Mouse (Mus musculus): ENCODE results near the gene Olfr495. TPM values are rescaled to one million over a fixed set of nuclear protein-coding genes. Genes with fewer than 3 reads are reported as not detected.

Gene Olfr495
- polyA plus RNA-seq (2012; rRNA removed) = not detected in 2 replicates

DNA sequence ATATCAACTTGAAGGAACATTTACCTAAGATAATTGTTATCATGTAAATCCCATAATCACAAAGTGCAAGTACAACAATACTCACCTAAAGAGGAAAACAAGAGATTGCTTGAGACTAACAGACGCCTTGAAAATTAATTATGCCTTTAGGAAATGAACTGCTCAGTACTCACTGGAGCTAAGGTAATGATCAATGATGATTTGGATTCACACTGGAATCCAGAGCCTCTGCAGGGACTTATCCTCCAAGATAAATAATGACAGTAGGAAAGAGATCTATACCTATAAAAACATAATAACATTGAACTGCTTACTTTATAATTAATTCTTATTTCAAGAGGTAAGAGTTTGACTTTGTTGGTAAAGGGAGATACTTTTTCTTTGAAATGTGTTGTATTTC lies at the start of gene Olfr495:
Gene Olfr495 (plus strand): TSS at position 301 of the 400 bp plus-strand sequence.

DNA sequence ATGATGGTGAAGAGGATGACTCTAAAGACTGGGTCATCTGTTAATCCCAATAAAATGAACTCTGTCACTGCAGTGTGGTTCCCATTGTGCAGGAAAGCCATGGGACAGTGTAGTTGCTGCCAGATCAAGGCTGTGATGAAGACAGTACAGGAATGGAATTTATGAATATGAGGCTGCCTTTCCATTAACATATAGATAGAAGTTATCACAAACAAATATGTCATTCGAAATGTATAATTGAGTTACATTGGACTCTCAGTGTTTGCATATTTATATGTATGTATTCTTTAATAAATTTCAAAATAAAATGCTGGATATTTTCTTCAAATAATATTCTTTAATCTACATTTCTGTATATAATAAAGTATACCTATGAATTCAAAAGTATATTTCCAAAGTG lies 46.1 kb upstream of the Olfr495 start, which contains the start of gene Olfr493:
Gene Olfr493 (minus strand): TSS at position 101 of the 400 bp plus-strand sequence.

DNA sequence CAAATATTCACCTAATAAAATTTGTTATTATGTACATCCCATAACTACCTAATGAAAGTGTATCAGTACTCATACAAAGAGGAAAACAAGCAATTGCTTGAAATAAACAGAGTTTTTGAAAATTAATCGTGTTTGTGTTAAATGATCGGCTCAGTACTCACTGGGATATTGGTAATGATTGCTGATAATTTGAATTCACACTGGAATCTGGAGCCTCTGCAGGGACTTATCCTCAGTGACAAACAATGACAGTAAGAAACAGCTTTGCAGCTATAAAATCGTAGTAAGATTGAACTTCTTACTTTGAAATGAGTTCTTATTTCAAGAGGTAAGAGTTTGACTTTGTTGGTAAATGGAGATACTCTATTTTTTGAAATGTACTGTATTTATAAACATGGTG lies 27.9 kb upstream of the Olfr495 start, which contains the start of gene Olfr494:
Gene Olfr494 (plus strand): TSS at position 301 of the 400 bp plus-strand sequence.

DNA sequence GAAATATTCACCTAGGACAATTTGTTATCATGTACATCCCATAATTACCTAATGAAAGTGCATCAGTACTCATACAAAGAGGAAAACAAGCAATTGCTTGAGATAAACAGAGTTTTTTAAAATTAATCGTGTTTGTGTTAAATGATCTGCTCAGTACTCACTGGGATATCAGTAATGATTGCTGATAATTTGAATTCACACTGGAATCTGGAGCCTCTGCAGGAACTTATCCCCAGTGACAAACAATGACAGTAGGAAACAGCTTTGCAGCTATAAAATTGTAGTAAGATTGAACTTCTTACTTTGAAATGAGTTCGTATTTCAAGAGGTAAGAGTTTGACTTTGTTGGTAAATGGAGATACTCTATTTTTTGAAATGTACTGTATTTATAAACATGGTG lies 27.2 kb downstream of the Olfr495 start, which contains the start of gene Olfr497:
Gene Olfr497 (plus strand): TSS at position 301 of the 400 bp plus-strand sequence.

Other genes with a start within 250 kb of the Olfr495 start
- not detected in 2 replicates for gene Olfr485, start 233.3 kb upstream of the Olfr495 start, polyA plus RNA-seq (2012; rRNA removed)
- not detected in 2 replicates for gene Olfr486, start 220.4 kb upstream of the Olfr495 start, polyA plus RNA-seq (2012; rRNA removed)
- gene Olfr487, start 178.5 kb upstream of the Olfr495 start, polyA plus RNA-seq (2012; rRNA removed) = not detected in 2 replicates
- not detected in 2 replicates for gene Olfr488, start 134.8 kb upstream of the Olfr495 start, polyA plus RNA-seq (2012; rRNA removed)
- not detected in 2 replicates for gene Olfr490, start 104.2 kb upstream of the Olfr495 start, polyA plus RNA-seq (2012; rRNA removed)
- not detected in 2 replicates for gene Olfr491, start 79.7 kb upstream of the Olfr495 start, polyA plus RNA-seq (2012; rRNA removed)
- gene Olfr492, start 69.5 kb upstream of the Olfr495 start, polyA plus RNA-seq (2012; rRNA removed) = not detected in 2 replicates
- not detected in 2 replicates for gene Olfr493, start 46.2 kb upstream of the Olfr495 start, polyA plus RNA-seq (2012; rRNA removed)
- gene Olfr494, start 27.8 kb upstream of the Olfr495 start, polyA plus RNA-seq (2012; rRNA removed) = not detected in 2 replicates
- gene Olfr497, start 27.3 kb downstream of the Olfr495 start, polyA plus RNA-seq (2012; rRNA removed) = not detected in 2 replicates
- not detected in 2 replicates for gene Olfr498, start 72.2 kb downstream of the Olfr495 start, polyA plus RNA-seq (2012; rRNA removed)
- gene Olfr502, start 131.9 kb downstream of the Olfr495 start, polyA plus RNA-seq (2012; rRNA removed) = not detected in 2 replicates
- gene Olfr503, start 151.4 kb downstream of the Olfr495 start, polyA plus RNA-seq (2012; rRNA removed) = not detected in 2 replicates
- not detected in 2 replicates for gene Olfr504, start 172.6 kb downstream of the Olfr495 start, polyA plus RNA-seq (2012; rRNA removed)
- not detected in 2 replicates for gene Olfr506, start 217.6 kb downstream of the Olfr495 start, polyA plus RNA-seq (2012; rRNA removed)
- gene Olfr507, start 228.6 kb downstream of the Olfr495 start, polyA plus RNA-seq (2012; rRNA removed) = not detected in 2 replicates
- not detected in 2 replicates for gene Olfr508, start 236.8 kb downstream of the Olfr495 start, polyA plus RNA-seq (2012; rRNA removed)

Measured in liver, embryonic 14 days (tissue).